Mouse (Mus musculus) small intestine, adult 2 months (tissue): Measurements from ENCODE around the gene Zkscan17.

ENCODE experiments used
- CTCF ChIP-seq: fragments of 200-500 bp; IDR thresholded peaks from 2 replicates; pipeline ENCODE4 v1.5.1; 2012; ENCODE audit warnings: low read depth, mild to moderate bottlenecking, control low read depth, inconsistent platforms, low read length, moderate library complexity, mixed read lengths; ENCODE audit not compliant: insufficient replicate concordance, insufficient read length; ENCODE audit errors: extremely low read depth
- POLR2A ChIP-seq: fragments of 200-500 bp; IDR thresholded peaks from 2 replicates; pipeline ENCODE4 v1.6.1; 2012; ENCODE audit warnings: low read depth, mild to moderate bottlenecking, control low read depth, inconsistent platforms, low read length, moderate library complexity

- TF ChIP-seq CTCF, result no peak
- TF ChIP-seq POLR2A, result no peak
These were observed 28.0 kb upstream of the Zkscan17 start for GRCm38 (mm10) chr11:59554535-59554934.
